Mouse (Mus musculus) thymus, adult 18-20 months (tissue): ENCODE results near the gene Eef2.

Experiments
- DNase-seq, 2 experiments: peaks; one replicate each; pipeline ENCODE4 v3.0.0; 2022; ENCODE audit warnings: mixed read lengths in 2 of 2

Gene Eef2

DNA sequence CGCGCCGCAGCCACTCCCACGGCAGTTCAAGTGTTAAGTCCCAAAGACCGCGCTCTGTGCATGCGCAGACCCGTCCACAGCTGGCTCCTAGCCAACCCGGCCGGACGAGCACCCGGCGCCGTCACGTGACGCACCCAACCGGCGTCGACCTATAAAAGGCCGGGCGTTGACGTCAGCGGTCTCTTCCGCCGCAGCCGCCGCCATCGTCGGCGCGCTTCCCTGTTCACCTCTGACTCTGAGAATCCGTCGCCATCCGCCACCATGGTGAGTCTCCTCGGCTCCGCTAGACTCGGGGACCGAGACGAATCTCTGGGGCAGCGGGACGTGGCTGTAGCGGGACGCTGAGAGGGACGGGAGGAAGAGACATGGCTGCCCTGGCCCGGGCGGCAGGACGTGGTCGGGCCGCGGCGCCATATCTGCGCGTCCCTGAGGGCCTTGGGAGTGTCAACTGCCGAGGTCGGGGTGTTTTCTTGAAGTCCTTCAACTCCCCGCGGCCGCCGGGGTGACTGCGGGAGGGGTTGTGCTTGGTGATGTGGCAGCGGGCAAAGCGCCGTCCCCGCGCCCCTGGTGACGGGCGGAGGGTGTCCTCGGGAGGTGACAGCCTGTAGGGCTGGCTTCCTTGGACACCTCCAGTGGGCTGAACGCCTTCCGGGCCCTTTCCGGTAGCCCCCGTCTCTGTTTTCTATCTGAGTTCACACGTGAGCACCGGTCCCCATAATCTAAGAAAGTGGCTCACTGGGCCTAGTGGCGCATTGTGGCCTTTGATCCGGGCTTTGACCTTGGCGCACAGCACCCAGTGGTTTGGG lies at the start of gene Eef2:
Eef2 (plus strand) TSS at position 166 of the 806 bp plus-strand sequence.
- DNase-seq, result peak; percentile 95 to 96

DNA sequence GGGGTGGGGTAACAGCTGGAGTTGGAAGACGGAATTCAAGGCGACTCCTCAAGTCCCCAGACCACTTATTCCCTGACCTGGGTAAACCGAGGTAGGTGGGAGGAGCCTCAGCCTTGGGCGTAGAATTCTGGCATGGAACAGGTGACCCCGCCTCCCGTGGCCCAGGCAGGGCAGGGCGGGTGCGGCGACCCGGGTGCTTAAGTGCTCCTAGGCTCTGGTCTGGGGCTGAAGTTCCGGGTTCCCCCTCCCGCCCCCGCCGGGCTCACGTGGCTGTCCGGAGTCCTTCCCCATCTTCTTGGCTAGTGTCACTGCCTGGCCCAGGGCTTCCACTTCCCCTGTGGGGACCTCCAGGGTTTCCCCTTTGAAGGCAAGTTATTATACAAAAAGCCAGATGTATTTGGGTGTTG lies 42.2 kb upstream of the Eef2 start:
- peak; percentile 41 to 60 for DNase-seq

DNA sequence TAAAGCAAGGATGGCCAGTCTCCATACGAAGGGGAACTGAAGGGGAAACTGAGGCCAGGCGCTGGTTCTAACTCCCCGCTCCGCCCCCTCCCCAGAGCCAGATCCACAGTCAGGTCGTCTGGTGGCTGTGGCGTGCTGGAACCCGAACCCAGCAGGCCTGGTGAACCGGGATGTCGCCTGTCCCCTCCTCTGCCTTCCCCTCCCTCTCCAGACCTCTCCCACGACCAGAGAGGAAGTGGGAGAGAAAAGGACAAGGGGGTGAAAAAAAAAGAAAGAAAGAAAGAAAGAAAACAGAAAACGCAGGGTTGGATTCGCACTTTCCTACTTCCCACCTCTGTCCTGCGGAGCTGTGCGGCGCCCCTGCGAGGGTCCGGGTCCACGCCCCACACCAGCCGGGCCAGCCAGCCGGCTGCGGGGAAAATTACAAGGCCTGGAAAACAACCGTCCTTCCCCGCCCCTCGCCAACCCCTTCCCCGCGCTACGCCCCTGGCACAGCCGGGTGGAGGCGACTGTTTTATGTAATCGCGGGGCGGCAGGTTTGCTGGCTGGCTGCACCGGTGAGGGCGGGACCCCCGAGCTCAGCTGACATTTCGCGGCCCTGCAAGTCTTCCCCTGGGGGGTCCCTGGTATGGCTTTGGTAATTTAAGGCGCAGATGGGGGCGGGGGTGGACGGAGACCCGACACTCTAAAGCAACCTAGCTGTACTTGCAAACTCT lies 41.3 kb upstream of the Eef2 start, which contains the start of gene Zbtb7a:
Zbtb7a (plus strand) TSS at position 255 of the 716 bp plus-strand sequence.
- peak in 1 of 2 experiments; percentile 41 for DNase-seq

DNA sequence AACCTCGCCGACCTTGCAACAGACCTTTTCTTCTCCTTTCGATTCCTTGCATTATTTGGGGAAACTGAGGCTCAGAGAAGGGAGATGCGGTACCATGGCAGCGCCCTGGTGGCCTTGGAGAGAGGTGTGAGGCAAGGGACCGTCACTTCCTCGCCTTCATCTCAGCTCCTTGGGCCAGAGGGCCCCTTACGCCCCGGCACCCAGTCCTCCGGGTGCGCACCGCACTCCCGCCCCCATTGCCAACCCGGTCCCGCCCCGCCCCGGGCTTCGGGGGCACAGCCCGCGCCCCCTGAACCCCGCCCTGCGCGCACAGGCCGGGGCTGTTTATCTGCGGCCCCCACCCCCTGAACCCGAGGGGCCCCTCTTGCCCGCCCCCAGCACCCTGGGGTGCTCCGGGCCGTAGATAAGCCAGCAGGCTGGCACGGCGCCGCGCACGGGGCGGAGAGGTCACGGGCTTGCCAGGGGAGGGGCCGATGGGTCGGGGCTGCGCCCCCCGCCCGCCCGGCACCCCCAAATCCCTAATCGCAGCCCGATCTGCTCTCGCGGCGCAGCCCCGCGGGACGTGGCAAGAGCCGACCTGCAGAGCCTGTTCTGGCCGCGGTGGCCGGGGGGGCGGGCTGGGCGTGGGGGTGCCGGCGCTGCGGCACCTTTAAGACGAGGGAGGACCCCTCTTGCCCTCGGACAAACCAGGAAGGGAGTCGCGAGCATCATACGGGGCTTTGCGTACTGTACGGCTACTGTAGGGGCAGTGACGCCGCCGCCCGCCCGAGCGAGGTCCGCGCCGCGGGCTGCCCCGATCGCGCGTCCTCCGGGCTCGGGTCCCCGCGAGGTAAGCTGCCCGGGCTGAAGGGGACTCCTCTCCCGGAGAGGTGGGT lies 40.4 kb upstream of the Eef2 start:
- peak; percentile 49 to 61 for DNase-seq

DNA sequence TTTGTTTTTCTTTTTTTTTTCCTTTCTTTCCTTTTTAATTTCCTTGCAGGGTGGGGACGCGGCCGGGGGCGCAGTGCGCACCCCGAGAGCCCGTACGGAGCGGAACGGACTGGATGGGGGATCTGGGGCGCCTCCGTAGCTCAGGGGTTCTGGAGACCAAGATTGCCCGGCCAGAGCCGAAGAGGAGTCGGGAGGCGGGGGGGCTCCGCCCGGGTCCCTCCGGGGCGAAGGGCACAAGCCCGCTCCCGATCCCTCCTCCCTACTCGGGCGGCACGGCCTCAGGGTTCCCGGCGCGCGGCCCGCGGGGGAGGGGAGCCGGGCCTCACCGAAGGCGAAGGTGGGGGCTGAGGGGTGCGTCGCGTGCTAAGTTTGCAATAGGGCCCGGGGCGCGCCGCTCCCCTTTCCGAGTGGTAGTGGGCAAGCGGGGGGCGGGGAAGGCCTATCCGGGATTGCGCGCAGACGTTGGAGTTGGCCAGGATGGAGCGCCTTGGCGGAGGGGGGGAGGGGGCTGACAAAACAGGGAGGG lies 39.7 kb upstream of the Eef2 start:
- DNase-seq, result peak; percentile 79 to 86

DNA sequence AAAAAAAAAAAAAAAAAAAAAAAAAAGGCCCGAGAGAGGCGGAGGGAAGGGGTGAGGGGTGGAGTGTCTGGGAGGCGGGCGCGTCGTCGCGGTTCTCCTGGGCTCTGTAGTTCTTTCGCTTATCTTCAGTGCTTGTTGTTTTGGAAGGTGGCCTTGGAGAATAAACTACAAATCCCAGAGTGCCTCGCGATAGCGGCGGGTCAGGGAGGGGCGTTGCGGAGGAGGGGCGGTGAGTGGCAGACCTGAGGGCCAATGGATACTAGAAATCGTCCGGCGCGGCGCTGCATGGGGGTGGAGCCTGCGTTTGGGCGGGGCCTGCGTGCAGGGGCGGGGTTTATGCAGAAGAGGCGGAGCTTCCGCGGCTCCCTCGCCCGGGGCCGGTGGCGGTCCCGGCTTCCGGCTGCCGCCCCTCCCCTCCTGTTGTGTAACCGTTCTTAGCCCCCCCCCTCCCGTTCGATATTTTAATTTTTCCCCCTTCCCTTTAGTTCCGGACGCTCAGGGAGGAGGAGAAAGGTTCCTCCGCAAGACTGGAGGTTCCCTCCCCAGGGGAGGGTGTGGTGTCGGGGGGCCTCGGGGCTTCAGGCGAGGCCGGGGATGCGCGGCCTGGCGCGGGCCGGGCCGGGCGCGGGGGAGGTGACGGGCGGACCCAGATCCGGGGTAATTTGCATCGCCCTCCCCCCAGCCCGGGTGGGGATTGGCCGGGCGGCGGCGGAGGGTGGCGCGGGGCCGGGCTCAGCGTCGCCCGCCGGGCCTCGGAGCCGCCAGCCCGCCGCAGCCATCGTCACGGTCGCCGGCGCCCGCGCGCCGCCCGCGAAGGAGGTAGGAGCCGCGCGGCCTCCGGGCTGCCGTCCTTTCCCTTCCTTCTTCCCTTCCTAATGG lies 38.9 kb upstream of the Eef2 start:
- DNase-seq, result peak; percentile 99

DNA sequence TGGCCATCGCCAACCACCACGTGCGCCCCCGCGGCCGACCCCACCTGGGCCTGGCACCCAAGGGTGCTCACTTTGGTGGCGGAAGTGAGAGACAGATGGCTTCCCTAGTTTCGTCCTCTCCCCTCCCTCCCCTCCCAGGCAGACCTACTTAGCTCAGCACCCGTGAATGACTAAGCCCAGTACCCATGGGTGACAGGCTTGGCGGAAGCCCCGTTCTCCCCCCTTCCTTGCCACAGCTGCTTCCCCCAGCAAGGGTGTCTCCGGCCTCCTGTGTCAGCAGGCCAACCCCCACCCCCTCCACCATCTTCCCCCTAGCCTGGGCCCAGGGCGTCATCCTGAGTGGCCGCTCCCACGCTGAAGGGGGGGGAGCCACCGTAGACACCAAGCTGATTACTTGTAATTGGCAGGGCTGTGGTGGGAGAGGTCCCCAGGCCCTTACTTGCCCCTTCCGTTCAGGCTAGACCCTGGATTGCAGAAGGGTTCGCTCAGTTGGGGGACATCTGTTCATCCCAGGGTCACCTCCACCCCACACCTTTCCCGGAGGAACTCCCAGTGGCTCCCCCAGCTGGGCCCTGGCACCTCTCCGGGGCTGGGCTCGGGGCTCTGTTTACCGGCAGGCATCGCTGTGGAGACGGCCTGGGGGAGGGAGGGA lies 38.2 kb upstream of the Eef2 start:
- DNase-seq, result peak; percentile 62 to 74

DNA sequence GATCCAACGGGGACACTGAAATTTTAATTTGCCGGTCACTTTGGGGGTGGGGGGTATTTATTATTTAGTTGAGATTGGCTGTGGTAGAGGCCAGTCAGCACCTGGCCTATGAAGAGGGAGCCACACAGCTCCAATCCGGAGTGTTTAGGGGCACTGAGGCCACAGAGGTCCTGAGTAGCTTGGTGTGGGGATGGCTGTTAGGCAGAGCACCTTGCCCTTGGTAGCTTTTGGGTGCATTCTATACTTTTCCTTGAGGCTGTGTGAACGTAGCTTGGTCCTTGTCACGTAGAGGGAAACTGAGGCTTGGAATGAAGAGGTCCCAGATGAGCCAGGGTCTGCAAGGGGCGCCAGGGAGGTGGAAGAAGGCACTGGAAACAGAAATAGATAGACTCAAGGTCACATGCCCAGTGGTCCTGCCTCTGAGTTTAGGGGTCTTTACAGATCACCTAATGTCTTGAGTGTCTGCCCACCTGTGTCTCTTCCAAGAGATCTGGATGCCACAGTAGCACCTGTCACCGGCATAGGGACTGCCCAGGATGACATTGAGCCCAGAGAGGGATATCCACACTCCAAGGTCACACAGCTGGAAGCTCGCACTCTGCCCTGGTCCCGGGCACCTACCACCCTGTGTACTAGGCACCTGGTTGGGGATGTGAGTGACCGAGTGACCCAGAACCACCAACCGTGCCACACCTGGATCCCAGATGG lies 37.5 kb upstream of the Eef2 start:
- DNase-seq, result no peak

DNA sequence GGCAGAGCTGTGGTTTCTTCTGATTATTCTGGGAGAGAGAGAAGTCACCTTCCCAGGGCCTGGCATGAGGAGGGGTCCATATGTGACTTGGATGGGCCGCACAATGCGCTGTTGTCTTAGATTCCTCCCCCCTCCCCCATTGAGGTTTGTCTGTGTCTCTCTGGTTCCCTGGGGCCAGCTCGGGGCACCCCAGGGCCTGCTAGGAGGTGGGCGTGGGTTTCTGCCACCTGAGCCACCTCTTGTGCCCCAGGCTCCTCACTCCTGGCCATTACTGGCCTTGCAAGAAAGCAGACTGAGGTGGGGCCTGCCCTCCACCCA lies 36.9 kb upstream of the Eef2 start:
- no peak for DNase-seq

DNA sequence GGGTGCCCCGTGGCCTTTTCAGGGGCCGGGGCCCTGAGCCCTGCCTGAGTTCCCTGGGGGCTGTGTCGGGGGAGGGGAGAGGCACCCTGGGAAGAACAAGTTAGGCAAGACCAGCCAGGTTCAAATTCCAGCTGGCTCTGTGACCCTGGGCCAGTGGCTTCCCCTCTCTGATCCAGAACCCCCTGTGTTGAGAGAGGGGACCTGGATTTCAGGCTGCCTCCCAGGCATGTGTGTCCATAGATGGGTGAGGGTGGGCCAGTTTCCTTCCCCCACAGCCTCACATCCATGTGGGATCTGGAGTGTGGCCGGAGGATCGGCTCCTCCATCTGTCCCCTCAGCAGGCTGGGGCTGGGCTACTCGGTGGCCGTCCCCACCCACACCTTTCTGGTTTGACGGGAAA lies 36.4 kb upstream of the Eef2 start:
- no peak for DNase-seq

DNA sequence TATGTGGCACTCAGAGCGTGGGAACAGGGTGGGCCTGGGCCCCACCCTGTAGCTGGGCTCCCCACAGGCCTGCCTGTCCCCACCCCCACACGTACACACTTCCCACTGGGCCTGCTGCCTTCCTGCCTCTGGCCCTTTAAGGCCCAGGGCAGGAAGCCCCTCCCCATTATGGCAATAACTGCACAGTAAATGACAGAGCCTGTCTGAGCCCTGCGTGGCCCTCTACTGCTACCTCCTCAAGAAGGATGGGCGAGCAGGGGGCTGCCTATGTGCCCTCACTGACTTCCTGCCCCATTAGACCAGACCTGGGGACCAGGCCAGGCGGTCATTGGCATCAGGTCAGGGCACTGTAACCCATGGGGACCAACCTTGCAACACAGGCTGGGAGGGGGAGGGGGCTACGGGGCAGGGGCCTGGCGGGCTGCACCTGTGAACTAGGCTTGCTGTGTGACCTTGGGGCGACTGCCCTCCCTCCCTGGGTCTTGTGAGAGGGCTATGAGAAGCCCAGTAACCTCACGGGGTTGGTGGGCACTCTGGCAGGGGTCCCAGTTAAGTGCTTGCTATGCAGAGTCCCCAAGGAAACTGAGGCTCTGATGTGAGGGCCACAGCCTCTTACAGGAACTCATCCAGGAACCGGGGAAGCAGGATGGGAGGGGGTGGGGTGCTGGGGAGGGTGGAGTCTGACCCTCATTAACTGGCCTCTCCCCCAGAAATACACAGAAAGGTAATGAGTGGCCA lies 35.5 kb upstream of the Eef2 start:
- peak in 1 of 2 experiments; percentile 40 for DNase-seq

DNA sequence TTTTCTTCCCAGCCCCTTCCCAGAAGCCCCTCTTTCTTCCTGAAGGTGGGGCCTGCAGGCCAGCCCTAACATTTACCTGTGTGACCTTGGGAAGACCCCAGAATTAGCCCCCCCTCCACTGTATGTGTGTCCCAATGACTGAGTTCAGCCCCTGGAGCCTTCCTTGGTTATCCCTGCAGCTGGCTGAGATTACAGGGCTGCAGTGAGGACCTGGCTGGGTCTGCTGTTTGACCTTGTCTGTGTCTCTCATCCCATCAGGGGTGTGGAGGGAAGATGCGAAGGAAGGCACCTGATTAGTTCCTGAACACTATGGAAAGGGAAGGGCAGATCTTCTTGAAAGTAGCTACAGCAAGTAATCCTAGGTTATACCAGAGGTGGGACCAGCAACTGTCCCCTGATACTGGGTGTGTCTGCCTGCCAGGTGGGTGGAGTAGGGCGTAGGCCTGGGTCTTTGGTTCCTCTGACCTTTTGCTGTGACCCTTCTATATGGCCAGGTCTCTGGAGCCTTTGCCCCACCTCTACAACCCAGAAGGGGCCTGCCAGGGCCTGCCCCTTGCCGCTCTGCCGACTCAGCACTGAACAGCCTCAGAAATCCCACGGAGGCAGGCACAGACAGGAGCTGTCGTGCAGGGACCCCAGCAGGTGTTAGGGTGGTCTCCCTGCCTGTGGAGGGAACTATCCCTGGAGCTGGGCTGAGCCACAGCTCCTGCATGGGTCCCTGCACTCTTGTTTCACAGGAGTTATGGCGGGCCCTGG lies 34.8 kb upstream of the Eef2 start:
- no peak for DNase-seq

DNA sequence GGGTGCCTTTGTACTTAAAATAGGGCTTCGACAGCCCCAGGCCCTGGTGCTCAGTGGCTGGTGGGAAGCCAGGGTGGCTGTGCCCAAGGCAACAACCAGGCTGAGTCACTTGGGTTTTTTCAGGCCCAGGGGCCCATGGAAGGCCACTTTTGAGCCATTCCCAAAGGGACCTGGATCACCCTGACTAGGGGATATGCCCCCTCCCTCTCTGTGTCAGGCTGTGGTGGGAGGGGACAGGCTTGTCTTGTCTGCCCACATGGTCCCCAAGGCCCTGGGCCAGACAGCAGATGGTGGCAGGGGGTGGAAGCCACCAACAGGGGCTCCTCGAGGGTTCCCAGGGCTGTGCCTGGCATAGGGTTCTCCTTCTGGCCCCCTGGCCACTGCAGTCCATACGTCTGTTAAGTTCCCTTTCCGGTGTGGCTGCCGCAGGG lies 33.9 kb upstream of the Eef2 start:
- DNase-seq, result no peak

DNA sequence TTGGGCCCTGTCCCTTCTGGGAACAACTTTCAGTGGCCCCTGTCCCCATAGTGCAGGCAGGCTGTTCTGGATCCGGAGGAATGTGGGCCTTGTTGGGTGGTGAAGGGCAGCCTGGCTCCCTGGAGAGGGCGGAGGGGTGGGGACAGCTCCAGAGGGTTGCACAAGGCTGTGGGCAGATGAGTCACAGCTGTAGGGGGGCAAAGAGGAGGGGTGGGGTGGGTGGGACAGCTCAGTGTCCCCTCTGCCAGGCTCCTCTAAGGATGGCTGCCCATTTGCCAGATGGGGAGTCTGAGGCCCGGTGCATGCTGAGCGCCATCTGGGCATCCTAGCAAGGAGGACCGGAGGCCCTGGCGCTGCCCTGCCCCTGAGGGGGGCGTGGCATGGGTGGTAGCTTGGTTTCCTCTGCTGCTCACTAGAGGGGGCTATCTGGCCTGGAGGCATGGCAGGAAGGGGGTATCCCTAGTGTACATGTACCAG lies 33.2 kb upstream of the Eef2 start:
- no peak for DNase-seq

DNA sequence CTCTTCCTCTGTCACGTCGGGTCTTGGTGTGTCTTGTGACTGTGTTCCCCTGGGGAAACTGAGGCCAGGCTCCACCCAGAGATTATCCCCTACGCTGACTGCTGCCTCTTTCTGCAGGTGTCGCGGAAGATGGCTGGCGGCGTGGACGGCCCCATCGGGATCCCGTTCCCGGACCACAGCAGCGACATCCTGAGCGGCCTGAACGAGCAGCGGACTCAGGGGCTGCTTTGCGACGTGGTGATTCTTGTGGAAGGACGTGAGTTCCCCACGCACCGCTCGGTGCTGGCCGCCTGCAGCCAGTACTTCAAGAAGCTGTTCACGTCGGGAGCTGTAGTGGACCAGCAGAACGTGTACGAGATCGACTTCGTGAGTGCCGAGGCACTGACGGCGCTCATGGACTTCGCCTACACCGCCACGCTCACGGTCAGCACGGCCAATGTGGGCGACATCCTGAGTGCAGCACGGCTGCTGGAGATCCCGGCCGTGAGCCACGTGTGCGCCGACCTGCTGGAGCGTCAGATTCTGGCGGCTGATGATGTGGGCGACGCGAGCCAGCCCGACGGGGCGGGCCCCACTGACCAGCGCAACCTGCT lies 32.5 kb upstream of the Eef2 start:
- no peak for DNase-seq

DNA sequence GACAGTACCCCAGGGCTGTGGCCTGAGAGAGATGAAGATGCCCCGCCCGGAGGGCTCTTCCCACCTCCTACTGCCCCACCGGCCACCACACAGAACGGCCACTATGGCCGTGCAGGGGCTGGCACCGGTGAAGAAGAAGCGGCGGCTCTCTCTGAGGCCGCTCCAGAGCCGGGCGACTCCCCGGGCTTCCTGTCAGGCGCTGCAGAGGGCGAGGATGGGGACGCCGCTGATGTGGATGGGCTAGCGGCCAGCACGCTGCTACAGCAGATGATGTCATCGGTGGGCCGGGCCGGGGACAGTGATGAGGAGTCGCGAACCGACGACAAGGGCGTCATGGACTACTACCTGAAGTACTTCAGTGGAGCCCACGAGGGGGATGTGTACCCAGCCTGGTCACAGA lies 31.8 kb upstream of the Eef2 start:
- DNase-seq, result no peak

DNA sequence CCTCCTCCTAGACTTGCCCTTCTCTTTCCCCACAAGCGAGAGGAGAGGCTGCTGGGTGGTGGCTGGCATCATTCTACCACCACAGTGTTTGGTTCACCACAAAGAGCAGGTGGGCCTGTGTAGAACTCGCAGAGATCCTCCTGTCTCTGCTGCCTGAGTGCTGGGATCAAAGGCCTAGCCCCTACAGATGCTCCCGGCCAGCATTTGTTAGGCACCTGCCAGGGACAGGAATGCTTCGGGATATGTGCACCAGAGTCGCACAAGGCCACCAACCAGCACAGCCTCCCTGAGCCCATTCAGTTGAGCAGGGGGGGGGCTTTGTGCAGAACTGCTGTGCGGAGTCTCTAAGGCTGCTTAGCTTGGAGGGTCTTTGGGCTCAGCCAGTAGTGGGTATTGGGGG lies 31.1 kb upstream of the Eef2 start:
- DNase-seq, result no peak

DNA sequence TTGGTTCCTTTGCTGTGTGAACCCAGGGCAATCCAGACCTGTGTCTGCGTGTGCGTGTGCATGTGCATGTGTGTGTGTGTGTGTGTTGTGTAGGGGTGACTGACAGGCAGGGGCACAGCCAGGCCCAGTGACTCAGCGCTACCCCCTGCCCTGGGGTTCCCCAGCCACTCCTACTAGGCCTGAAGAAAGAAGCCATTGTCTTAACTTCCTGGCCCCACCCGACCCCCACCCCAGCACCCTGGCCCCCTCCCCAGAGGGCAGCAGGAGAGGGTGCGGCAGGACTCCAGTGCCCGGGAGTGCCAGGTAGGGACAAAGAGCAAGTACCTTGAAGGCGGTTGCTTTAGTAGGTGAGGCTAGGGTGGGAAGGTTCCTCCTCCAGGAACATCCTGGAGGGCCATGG lies 30.7 kb upstream of the Eef2 start:
- DNase-seq, result no peak

DNA sequence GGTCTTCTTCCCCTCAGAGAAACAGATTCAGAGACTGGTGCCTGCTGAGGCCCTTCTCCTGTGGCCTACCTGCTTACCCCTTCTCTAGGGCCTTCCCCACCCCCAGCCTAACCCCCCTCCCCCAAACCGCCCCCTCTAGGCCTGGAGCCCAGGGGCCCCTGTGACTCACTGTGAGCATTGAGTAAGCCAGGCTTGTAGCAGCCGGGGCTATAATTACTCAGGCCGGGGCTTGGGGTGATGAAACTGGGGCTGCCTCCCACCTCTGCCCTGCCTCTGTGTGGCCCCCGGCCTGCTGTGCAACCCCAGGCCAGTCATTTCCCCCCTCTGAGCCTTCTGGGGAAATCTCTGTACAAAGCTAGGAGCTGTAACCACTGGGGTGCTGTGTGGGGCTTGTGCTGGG lies 30.1 kb upstream of the Eef2 start:
- DNase-seq, result no peak
